Mouse (Mus musculus) ES-E14 (cell line): ENCODE measurements around the gene 0610030E20Rik. TPM values are rescaled to one million over a fixed set of nuclear protein-coding genes. Genes with fewer than 3 reads are reported as not detected.

Experiments
- DNase-seq: peaks from one replicate; pipeline ENCODE4 v3.0.0-alpha.2; 2013; ENCODE audit warnings: low read depth, low spot score
- H3K27ac ChIP-seq: 2 replicates; pipeline ENCODE4 v1.5.1; 2012; ENCODE audit warnings: low read depth, mild to moderate bottlenecking, low read length, moderate library complexity, mixed read lengths; ENCODE audit not compliant: poor library complexity, insufficient read depth, severe bottlenecking
- H3K36me3 ChIP-seq: 2 replicates; pipeline ENCODE4 v1.6.1; 2012; ENCODE audit warnings: mild to moderate bottlenecking, low read length, moderate library complexity, mixed read lengths; ENCODE audit not compliant: control insufficient read depth, poor library complexity, insufficient read depth, severe bottlenecking
- H3K4me1 ChIP-seq, 2 experiments: fragments of 150-350 bp in 1 of 2; sonication (generic) in 1 of 2; 2 replicates each; pipeline ENCODE4 v1.6.1; 2012; ENCODE audit warnings: low read length in 2 of 2, mild to moderate bottlenecking in 1 of 2, mixed read lengths in 1 of 2; ENCODE audit not compliant: control insufficient read depth in 2 of 2, insufficient read depth in 2 of 2, poor library complexity in 1 of 2
- H3K4me3 ChIP-seq, 2 experiments: fragments of 150-350 bp in 1 of 2; sonication (generic) in 1 of 2; 2 replicates each; pipeline ENCODE4 v1.5.1; 2012; ENCODE audit warnings: low read length in 2 of 2, low read depth in 1 of 2, mild to moderate bottlenecking in 1 of 2, mixed read lengths in 1 of 2; ENCODE audit not compliant: insufficient read depth in 1 of 2, poor library complexity in 1 of 2, severe bottlenecking in 1 of 2
- H3K9ac ChIP-seq: 2 replicates; pipeline ENCODE4 v1.6.1; 2012; ENCODE audit warnings: low read depth, mild to moderate bottlenecking, low read length, mixed read lengths; ENCODE audit not compliant: poor library complexity, insufficient read depth, severe bottlenecking
- H3K9me3 ChIP-seq: fragments of 150-350 bp; sonication (generic); 2 replicates; pipeline ENCODE4 v1.6.1; 2012; ENCODE audit warnings: low read depth, mild to moderate bottlenecking, low read length; ENCODE audit not compliant: control insufficient read depth, insufficient read depth
- CHD2 ChIP-seq: IDR thresholded peaks from 2 replicates; pipeline ENCODE4 v1.6.1; 2014; ENCODE audit warnings: mild to moderate bottlenecking, low read depth, low read length, inconsistent platforms
- HCFC1 ChIP-seq: IDR thresholded peaks from 2 replicates; pipeline ENCODE4 v1.6.1; 2012; ENCODE audit warnings: low read length, inconsistent platforms, borderline replicate concordance; ENCODE audit not compliant: insufficient read depth
- MAFK ChIP-seq: IDR thresholded peaks from 2 replicates; pipeline ENCODE4 v1.6.1; 2014; ENCODE audit warnings: mild to moderate bottlenecking, low read depth, low read length, inconsistent platforms; ENCODE audit not compliant: insufficient read depth
- ZC3H11A ChIP-seq: IDR thresholded peaks from 2 replicates; pipeline ENCODE4 v1.6.1; 2012; ENCODE audit warnings: low read depth, mild to moderate bottlenecking, inconsistent platforms, low read length, borderline replicate concordance
- ZNF384 ChIP-seq: IDR thresholded peaks from 2 replicates; pipeline ENCODE4 v1.6.1; 2012; ENCODE audit warnings: low read depth, low read length, inconsistent platforms
- in situ Hi-C, 2 experiments: fragments of 600-800 bp; cut with MboI; formaldehyde crosslinking; loops; one replicate each; pipeline ENCODE4 v1.15.1; 2025; ENCODE audit warnings: low sequenced_read_pairs in 2 of 2, inconsistent platforms in 1 of 2; ENCODE audit not compliant: unreplicated experiment in 2 of 2
- total RNA-seq: library from RNA; depleted of rRNA; stranded (reverse); fragments of 300-350 nt; gene quantifications from 2 replicates; pipeline ENCODE4 v1.2.3, GENCODE M21; 2012

Gene 0610030E20Rik
- total RNA-seq, 1 experiment: 7.7 TPM

- H3K9me3 ChIP-seq: no peaks in the 10 kb centered on the region
- TF ChIP-seq MAFK: no peak
- no peak for TF ChIP-seq ZNF384
- TF ChIP-seq ZC3H11A: no peak
- no peak for TF ChIP-seq HCFC1
- TF ChIP-seq CHD2: no peak
- H3K27ac ChIP-seq: no peak overlapping the region
- H3K4me1 ChIP-seq: peaks cover 0 to 2% of the 10 kb centered on the region in 2 experiments; a peak in 1 of 4 replicates
- peaks cover 7% of the 10 kb centered on the region; the same call in 1 of the 2 replicates for H3K36me3 ChIP-seq
- H3K9ac ChIP-seq: no peak overlapping the region
- in situ Hi-C loops: no loop called here
- DNase-seq: no peak
- no peak overlapping the region for H3K4me3 ChIP-seq
Measured at GRCm38 (mm10) chr6:72364009-72364408, 16.9 kb downstream of the 0610030E20Rik start.

DNA sequence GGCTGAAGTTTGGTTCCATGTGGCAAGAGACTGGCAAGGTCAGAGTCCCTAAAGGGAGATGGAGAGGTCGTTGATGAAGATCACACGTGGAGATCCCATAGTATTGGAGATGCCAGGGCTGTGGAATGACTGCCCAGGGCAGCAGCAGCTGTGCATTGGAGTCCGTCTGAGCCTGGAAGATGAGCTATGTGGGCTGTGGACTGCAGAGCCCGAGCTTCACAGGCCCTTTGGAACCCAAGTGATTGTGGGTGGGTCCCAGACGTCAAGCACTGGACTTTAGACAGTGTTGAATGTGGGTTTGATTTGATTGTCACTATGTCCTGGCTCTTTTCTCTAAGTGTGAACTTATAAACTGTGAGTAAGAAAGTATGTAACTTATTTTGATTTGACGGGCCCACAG lies 17.9 kb downstream of the 0610030E20Rik start:
- Histone ChIP-seq H3K27ac (no peak overlapping the region), H3K9ac (no peak overlapping the region), H3K4me3 (no peak overlapping the region), H3K9me3 (no peaks in the 10 kb centered on the region), H3K4me1 (peaks cover 2% of the 10 kb centered on the region in 2 experiments; a peak in 2 of 4 replicates), H3K36me3 (0 out of 2 replicates have a peak, but pooled peaks cover 2% of the 10 kb centered on the region)
- TF ChIP-seq ZNF384 (no peak), MAFK (no peak), ZC3H11A (no peak), CHD2 (no peak), HCFC1 (no peak)
- in situ Hi-C loops: no loop called here
- no peak for DNase-seq

DNA sequence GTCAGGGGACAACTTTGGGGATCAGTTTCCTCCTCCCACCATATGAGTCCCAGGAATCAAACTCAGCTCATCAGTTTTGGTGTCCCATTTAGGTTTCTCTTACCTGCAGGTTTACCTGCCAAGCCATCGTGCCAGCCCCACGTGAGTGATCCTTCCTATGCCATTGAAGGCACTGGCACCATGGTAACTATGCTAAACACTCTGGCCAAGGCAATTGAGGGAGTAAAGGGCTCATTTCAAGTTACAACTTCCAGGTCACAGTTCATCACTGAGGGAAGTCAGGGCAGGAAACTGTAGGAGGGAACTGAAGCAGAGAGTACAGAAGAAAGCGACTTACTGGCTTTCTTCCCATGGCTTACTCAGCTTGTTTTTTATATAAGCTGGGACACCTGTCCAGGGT lies 19.2 kb downstream of the 0610030E20Rik start:
- Histone ChIP-seq H3K9me3 (no peaks in the 10 kb centered on the region), H3K9ac (no peak overlapping the region), H3K27ac (no peak overlapping the region), H3K36me3 (no peaks in the 10 kb centered on the region), H3K4me3 (no peak overlapping the region), H3K4me1 (peaks cover 0 to 3% of the 10 kb centered on the region in 2 experiments; a peak in 1 of 4 replicates)
- in situ Hi-C loops: no loop called here
- TF ChIP-seq ZC3H11A: no peak
- no peak for TF ChIP-seq MAFK
- no peak for TF ChIP-seq ZNF384
- no peak for TF ChIP-seq CHD2
- no peak for TF ChIP-seq HCFC1
- no peak for DNase-seq

DNA sequence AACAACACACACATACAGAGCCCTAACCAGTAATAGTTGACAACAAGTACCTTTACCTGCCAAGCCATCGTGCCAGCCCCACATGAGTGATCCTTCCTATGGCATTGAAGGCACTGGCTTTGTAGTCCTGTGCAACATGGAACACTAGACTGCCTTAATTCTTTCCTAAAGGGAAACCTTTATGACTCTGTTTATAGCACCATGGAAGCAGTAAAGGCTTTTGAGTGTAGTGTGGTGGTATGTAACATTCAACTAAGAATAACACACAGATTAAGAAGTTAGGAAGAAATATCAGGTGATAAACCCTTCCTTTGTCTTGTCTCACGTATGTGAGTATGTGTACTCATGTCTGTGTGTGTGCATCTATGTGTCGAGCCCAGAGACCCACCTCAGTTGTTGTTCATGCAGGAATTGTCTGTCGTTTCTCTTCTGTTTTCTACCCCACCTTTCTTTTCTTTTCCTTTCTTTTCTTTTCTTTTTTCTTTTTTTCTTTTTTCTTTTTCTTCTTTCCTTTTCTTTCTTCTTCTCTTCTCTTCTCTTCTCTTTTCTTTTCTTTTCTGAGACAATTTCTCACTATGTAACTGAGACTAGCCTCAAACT lies 19.8 kb downstream of the 0610030E20Rik start, which contains the start of gene Rnf181:
TSS of gene Rnf181 (minus strand) at position 113 of the 600 bp plus-strand sequence.
- H3K4me1 ChIP-seq: peaks cover 0 to 3% of the 10 kb centered on the region in 2 experiments; a peak in 1 of 4 replicates
- H3K9me3 ChIP-seq: no peaks in the 10 kb centered on the region
- TF ChIP-seq CHD2 (no peak), HCFC1 (no peak), ZNF384 (no peak), ZC3H11A (no peak), MAFK (no peak)
- no peaks in the 10 kb centered on the region for H3K36me3 ChIP-seq
- no peak for DNase-seq
- no peak within 1 kb of the TSS for H3K27ac ChIP-seq
- H3K9ac ChIP-seq: no peak within 1 kb of the TSS
- in situ Hi-C loops: no loop called here
- no peak within 1 kb of the TSS for H3K4me3 ChIP-seq
